Mouse (Mus musculus): ENCODE measurements around the gene Swi5.
A peak's percentile ranks its signal among the peaks of the same experiment; 100 is the strongest.

Swi5 gene

GRCm38 (mm10) chr2:32287923-32288367, at the start of gene Swi5:
Gene Swi5 (minus strand): TSS chr2:32288075.
- DNase-seq (ENCODE audit: low spot score in 2 of 2), result peak; percentile 100

- no peak for DNase-seq (ENCODE audit: low spot score in 2 of 2)
These were observed 48.0 kb upstream of the Swi5 start for GRCm38 (mm10) chr2:32335888-32336287.

GRCm38 (mm10) chr2:32332159-32332558, 44.3 kb upstream of the Swi5 start:
- DNase-seq (ENCODE audit: low spot score in 2 of 2), result peak in 1 of 2 experiments; percentile 28

GRCm38 (mm10) chr2:32329531-32329930, 41.7 kb upstream of the Swi5 start:
- peak in 1 of 2 experiments; percentile 39 for DNase-seq (ENCODE audit: low spot score in 2 of 2)

GRCm38 (mm10) chr2:32328911-32329460, 41.1 kb upstream of the Swi5 start:
- DNase-seq (ENCODE audit: low spot score in 2 of 2), result no peak

- DNase-seq (ENCODE audit: low spot score in 2 of 2), result no peak
These were observed 39.3 kb upstream of the Swi5 start for GRCm38 (mm10) chr2:32327200-32327599.

GRCm38 (mm10) chr2:32325342-32325741, 37.5 kb upstream of the Swi5 start:
- DNase-seq (ENCODE audit: low spot score in 2 of 2), result no peak

- no peak for DNase-seq (ENCODE audit: low spot score in 2 of 2)
These were observed 36.4 kb upstream of the Swi5 start for GRCm38 (mm10) chr2:32324322-32324721.

- DNase-seq (ENCODE audit: low spot score in 2 of 2), result peak; percentile 72 to 80
These were observed 35.2 kb upstream of the Swi5 start for GRCm38 (mm10) chr2:32322754-32323741.

- no peak for DNase-seq (ENCODE audit: low spot score in 2 of 2)
These were observed 33.9 kb upstream of the Swi5 start for GRCm38 (mm10) chr2:32321591-32322298.

- no peak for DNase-seq (ENCODE audit: low spot score in 2 of 2)
These were observed 32.8 kb upstream of the Swi5 start for GRCm38 (mm10) chr2:32320721-32321120.

GRCm38 (mm10) chr2:32319586-32320580, 32.0 kb upstream of the Swi5 start:
- no peak for DNase-seq (ENCODE audit: low spot score in 2 of 2)

GRCm38 (mm10) chr2:32318709-32319585, 31.1 kb upstream of the Swi5 start:
- no peak for DNase-seq (ENCODE audit: low spot score in 2 of 2)

GRCm38 (mm10) chr2:32317791-32318417, 30.0 kb upstream of the Swi5 start:
- peak in 1 of 2 experiments; percentile 50 for DNase-seq (ENCODE audit: low spot score in 2 of 2)

- peak; percentile 39 to 43 for DNase-seq (ENCODE audit: low spot score in 2 of 2)
These were observed 29.2 kb upstream of the Swi5 start for GRCm38 (mm10) chr2:32316887-32317656.

GRCm38 (mm10) chr2:32315751-32316150, 27.9 kb upstream of the Swi5 start:
- peak in 1 of 2 experiments; percentile 35 for DNase-seq (ENCODE audit: low spot score in 2 of 2)

GRCm38 (mm10) chr2:32314831-32315230, 27.0 kb upstream of the Swi5 start:
- peak in 1 of 2 experiments; percentile 39 for DNase-seq (ENCODE audit: low spot score in 2 of 2)

- peak; percentile 76 to 84 for DNase-seq (ENCODE audit: low spot score in 2 of 2)
These were observed 24.6 kb upstream of the Swi5 start for GRCm38 (mm10) chr2:32312318-32312964.
